Mouse (Mus musculus): Measurements from ENCODE around the gene B3gat2. TPM values are rescaled to one million over a fixed set of nuclear protein-coding genes. Genes with fewer than 3 reads are reported as not detected.

The B3gat2 gene
- 10 to 100 TPM; 13.4 to 14.3 TPM for total RNA-seq (2021)

DNA sequence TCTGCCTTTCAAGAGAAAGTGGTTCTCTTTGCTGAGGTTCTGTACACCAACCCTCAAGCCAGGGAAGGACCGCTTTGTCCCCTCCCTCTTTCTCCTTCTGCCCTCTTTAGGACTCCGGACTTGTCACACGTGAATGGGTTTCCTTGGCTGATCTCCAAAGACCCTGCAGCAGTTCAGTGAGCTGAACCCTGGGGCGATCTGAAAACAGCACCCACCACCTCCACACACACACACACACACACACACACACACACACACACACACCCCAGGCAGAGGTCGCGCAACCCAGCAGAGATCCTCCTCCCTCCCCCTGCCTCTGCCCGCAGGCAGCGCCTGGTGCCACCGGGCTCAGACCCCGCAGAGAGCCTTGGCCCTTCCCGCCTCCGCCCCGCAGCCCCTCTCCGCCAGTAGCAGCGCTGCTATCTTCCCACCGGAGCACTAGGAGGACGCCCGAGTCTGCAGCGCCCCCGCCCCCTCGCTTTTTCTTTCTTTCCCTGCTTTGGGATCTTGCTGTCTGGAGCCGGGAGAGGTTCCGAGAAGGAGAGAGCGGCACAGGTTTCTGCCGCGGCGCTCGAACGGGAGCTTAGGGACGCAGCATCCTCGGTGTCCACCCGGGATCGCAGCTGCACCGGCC is at the start of gene B3gat2:
TSS of gene B3gat2 (plus strand) at position 252 of the 634 bp plus-strand sequence.
- peak; percentile 25 to 26 for DNase-seq

DNA sequence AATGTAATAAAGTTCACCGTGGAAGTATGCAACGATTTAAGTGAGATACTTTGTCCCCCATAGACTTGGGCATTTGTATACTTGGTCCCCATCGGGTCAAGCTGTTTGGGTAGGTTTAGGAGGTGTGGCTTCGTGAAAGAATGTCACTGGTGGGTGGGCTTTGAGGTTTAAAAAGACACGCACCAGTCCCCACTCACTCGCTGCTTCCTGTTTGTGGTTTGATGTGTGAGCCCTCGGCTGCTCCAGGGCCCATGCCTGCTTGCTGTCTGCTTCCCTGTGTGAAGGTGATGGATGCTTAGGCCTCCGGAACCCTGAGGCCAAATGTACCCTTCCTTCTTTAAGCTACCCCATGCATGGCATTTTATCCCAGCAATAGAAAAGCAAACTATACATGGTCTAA is 41.2 kb upstream of the B3gat2 start:
- DNase-seq: no peak

DNA sequence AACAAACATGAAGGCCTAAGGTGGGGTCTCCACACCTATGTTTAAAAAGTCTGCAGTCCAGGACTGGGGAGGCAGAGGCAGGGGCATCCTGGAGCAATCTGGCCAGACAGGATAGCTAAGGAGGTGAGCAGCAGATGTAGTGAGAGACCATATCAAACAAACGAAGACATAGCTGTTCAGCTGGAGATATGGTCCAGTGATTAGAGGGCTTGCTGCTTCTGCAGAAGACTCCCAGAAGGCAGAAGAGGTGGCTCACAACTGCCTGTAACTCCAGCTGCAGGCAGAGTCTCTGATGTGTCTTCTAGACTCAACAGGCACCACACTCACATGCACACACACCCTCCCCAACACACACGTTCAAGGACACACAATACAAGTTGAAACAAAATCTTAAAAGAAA is 40.5 kb upstream of the B3gat2 start:
- DNase-seq: no peak

DNA sequence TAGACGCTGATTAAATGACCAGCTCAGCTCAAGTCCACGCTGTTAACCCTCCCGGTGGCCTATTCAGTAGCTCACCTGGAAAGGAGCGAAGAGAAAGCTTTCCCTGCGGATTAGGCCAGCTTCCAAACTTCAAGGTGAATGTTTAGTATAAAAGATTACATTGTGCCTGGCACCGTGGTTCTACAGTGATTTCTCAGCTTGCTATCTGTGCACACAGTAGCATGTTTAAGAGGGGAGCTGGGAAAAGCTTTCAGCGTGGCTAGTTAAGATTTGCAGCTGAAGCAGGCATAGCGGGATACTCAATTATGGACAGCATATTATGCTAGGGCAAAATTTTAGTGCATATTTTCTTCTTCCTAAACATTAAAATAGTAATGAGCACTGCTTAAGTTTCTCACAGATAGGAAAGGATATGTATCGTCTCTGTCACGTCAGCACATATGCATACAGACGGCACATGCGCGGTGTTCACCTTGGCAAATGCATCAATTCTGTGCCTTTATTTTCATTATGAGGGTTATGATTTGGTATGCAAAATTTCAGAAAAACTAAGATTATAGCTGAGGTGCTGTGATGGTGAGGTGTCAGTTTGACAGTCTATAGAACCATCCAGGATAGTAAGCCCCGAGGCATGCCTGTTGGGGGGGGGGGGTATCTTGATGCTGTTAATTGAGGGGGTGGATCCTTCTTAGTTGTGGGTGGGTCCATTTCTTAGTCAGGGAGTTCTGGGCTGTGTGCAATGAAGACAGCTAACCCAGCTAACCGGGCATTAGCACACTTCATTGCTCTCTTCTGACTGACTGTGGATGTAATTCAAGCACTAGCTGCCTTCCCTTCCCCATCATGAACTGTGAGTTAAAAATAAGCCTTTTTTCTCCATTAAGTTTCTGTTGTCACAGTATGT is 38.8 kb upstream of the B3gat2 start:
- DNase-seq: no peak

DNA sequence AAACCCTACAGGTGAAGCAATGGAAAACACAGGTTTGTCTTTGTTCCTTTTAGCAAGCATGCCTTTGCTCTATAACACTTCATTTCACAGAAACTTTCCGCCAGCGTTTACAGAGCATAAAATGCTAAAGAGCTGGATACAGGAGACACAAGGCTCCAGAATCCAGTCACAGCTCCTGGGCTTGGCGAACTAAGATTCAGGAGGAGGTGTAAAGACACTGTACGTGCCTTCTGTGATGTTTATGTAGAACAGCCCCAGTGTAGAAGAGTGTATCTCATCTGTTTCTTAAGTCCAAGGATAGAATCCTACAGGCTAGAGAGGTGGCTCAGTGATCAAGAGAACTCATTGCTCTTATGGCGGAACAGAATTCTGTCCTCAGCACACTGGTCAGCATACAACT is 30.2 kb upstream of the B3gat2 start:
- DNase-seq: no peak

DNA sequence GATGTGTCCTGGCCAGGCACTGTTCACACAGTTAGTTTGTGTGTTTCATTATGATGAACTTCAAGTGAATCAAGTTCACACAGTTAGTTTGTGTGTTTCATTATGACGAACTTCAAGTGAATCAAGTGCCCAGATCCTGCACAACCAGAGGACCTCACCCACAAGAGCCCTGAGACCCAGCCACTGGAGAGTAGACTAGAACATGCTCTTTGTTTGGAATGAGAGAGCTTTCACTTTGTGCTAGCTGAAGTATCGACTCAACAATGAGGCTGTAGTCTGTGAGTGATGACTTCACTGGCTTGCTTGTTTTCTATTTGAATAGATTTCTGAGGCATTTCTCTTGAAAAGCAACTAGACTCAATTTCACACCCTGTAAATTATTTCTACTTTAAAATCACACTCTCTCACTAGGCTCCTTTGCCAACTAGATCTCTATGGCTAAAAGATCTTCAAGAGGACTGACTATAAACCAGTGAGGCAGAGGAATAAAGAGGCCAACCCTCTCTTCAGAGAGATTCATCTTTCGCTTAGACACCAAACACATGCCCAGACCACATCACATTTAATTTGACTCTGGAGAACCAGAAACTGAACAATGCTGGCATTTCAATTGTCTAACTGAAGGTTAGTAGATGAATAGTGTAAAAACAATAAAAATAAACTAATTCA is 10.6 kb upstream of the B3gat2 start:
- DNase-seq: no peak

DNA sequence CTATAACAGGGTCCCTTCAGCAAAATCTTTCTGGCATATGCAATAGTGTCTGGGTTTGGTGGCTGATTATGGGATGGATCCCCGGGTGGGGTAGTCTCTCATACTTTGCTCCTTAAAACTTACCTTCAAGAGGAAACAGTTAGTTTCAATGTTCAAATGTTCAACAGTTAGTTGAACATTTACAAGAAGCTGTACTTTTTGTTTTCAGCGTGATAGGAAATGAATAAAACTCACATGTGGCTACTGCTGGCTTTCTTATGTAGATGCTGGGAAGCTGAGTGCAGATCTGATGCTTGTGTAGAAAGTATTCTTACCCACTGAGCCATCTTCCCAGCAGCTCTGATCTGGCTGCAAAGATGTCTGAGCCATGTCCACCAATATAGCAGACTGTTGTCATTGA is 8.5 kb upstream of the B3gat2 start:
- no peak for DNase-seq

DNA sequence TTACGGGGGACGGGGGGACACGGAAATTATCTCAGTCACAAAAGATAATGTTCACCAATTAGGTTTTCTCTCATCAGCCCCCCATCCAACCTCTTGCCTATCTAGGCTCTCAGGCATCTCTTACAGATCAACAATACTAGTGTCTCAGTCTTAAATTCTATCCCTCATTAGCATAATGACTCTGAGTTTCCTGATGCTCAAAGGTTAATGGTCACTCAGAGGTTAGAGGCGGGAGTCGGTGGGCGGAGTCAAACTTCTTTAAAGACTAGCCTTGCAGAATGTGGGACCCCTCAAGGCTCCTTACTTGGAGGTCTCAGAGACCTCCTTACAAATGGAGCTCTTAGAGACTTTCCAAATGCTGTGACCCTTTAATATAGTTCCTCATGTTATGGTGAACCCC is 8.0 kb upstream of the B3gat2 start:
- DNase-seq: no peak

DNA sequence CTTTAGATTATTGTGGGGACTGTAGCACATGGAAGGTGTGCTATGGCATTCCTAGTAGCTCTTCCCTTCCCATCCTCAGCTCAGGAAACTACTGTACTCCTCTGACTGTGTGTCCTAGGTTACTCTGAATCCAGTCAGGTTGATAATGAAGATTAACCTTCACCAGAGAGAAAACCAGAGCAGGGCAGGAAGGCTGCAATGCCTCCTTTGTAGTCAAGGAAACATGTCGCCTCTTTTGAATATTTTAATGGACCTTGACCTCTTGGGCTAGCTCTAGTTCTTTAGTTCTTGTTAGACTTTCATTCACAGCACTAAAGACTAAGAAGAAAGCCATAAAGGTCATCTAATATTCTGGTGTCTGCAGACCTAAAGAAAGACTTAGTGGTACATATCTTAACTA is 7.2 kb upstream of the B3gat2 start:
- DNase-seq: no peak

DNA sequence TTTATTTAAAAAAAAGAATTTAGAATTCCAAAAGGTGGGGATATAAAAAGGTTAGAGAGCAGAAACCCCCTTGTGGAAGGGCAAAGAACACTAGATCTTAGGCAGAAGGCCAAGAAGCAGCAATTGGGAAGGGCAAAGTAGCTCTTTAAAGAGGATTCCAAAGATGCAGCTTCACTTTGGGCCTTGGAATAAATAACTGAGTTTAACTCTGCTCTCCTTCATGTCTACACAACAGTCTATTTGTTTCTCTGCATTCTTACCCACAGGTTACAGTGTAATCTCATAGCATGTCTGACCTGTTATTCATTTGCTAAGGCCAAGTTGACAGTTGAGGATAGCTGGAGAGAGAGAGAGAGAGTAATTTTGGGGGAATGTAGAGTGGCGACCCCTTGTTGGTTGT is 6.6 kb upstream of the B3gat2 start:
- DNase-seq: no peak

DNA sequence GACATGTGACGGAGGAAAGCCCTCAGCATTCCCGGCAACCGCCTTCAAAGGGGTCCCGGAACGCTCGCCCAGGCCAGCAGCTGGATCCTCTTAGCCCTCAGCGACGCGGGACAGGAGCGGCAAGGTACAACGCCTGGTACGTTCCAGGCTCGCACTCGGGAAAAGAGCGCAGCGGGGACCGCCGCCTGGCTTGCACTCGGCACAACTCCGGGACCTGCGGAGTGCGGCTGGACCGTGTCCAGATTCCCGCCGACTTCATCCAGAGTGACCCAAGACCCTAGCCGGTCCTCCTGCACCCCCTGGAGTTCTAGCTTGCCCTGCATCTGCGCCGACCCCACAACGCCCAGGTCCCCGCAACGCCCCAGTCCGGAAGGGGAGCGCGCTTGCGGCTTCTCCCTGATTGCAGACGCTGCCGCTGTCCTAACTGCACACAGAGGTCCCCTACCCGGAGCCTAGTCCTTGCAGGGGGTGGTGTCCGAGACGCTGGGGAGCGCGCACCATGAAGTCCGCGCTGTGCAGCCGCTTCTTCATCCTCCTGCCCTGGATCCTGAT is 659 bp downstream of the B3gat2 start:
- DNase-seq: peak; percentile 32 to 46

DNA sequence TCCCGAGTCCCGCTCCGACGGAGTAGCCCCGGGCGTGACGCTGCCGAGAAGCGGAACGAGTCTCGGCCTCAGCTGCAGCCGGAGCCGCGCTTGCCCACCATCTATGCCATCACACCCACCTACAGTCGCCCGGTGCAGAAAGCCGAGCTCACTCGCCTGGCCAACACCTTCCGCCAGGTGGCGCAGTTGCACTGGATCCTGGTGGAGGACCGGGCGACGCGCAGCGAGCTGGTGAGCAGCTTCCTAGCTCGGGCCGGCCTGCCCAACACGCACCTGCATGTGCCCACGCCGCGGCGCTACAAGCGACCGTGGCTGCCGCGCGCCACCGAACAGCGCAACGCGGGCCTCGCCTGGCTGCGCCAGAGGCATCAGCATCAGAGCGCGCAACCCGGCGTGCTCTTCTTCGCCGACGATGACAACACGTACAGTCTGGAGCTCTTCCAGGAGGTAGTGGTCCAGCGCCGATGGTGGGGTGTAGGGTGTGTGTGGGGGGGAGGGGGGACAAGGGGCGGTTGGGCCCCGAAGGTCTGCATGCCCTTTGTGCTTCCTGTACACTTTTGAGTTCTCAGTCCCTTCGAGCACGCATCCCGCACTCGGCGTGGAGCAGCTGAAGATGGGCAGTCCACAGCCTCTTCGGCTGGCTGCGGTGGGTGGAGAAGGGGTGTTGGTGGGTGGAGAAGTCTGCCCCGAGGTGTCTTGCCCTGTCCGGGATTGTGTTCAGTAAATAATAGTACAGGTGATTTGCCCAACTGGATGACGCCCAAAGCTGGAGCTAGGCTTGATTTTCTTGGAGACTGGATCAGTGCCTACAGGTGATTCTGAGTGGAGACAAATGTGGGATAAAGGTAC is 1.5 kb downstream of the B3gat2 start:
- DNase-seq: peak; percentile 93

DNA sequence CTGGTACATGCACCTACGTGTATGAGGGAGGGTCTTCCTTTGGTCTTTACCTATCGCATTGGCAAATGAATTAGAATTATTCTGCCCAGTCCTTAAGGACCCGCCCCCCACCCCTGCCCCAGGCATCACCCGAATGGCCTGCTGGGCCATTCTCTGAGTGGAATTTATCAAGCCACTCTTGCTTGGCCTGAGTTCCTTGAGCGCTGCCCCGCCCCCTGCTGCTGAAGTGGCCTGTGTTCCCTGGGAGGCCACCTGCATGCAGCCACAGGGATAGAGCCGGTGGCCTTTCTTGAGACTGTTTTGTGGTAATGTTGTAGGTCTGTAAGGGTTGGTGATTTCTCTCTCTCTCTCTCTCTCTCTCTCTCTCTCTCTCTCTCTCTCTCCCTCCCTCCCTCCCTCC is 2.2 kb downstream of the B3gat2 start:
- no peak for DNase-seq

DNA sequence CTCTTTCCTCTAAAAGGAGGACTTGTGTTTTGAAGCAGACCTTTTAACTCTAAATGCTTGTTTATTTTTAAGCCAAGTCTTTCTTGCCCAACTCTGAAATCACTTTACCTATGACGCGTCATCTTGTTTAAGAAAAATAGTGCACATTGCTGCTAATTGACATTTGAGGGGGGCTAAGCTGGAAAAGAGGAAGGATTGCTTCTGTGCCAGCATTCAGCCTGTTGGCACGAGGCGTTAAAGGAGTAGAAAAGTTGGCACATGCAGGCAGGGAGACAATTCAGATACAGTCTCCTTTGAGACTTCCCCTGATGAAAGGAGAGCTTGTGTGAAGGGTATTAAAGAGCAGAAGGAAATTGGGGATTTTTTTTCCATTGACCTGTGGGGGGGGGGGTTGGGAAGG is 3.2 kb downstream of the B3gat2 start:
- DNase-seq: peak in 1 of 2 experiments; percentile 18

DNA sequence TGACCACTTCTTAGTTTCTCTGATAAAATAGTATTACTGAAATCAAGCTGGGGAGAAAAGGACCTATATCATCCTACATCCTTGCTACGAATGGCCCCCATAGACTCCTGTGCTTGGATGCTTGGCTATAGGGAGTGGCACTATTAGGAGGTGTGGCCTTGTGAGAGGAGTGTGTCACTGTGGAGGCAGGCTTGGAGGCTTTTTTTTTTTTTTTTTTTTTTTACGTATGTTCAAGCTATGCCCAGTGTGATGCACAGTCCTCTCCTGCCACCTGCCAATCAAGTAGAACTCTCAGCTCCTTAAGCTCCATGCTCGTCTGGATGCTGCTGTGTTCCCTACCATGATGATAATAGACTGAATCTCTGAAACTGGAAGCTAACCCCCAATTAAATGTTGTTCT is 11.5 kb downstream of the B3gat2 start:
- no peak for DNase-seq

DNA sequence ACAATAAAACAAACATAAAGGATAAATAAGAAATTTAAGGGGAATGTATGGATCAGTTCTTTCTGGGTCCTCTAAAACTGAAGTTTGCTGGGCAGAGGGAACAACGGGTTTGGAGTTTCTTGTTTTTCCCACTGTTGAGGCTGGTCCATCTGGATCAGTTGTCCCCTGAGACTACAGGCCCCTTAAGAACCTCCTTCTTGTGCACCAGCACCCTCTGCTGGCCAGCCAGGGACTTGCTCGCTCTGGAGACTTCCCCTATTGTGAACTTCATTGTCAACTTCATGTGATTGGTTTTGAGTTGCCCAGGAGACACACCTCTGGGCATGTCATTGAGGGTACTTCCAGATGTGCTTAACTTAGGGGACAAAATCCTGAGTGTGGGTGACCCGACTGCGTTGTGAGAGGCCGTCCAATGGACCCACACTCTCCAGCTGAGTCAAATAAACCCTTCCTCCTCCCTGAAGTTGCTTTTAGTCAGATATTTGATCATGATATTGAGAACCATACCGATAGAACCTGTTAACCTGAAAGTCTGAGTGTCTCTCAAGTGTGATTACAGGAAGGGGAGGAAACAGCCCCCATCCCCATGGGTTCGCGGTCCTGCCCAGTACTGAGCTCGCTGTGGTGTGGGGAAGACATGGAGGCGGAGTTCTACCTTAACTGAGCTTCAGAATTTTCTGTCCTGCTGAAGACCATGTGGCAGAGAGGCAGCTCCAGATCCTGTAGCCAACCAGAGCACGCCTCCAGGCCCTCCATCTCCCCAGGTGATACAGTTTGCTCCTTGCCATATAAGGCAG is 31.4 kb downstream of the B3gat2 start:
- peak; percentile 54 to 72 for DNase-seq

DNA sequence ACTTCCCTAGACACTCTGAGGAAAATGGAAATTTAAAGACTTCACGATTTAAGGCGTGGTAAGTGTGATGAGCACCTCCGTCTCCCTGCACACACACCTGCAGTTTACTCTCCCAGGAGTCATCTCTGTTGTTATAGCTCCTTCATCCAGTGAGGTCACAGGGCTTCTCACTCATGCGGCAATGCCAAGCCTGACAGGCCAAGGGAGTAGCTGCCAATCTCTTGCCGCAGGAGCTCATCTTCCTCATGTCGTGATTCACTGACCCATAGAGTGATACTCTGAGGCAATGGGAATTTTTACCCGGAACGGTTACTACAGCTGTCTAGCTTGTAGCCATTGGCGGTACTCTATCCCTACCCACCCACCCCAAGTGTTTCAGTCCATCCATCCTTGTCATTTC is 36.8 kb downstream of the B3gat2 start:
- no peak for DNase-seq

DNA sequence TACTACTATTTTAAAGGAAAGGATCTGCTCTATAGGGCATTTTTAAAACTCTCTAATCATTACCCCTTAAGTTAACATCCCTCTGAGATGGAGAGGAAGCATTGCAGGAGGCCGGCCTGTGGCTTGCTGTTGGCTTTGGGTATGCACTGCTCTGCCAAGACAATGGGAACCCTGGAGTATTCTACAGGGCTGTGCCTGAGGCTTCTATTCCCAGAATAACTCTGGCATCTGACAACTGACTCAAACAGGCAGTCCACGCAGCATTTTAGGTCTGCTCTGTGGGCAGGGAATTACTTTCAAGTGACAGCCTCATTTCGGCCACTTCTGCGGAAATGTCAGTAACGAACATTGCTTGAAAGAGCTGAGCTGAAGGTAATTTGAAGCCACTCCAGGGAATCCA is 60.1 kb downstream of the B3gat2 start:
- no peak for DNase-seq

DNA sequence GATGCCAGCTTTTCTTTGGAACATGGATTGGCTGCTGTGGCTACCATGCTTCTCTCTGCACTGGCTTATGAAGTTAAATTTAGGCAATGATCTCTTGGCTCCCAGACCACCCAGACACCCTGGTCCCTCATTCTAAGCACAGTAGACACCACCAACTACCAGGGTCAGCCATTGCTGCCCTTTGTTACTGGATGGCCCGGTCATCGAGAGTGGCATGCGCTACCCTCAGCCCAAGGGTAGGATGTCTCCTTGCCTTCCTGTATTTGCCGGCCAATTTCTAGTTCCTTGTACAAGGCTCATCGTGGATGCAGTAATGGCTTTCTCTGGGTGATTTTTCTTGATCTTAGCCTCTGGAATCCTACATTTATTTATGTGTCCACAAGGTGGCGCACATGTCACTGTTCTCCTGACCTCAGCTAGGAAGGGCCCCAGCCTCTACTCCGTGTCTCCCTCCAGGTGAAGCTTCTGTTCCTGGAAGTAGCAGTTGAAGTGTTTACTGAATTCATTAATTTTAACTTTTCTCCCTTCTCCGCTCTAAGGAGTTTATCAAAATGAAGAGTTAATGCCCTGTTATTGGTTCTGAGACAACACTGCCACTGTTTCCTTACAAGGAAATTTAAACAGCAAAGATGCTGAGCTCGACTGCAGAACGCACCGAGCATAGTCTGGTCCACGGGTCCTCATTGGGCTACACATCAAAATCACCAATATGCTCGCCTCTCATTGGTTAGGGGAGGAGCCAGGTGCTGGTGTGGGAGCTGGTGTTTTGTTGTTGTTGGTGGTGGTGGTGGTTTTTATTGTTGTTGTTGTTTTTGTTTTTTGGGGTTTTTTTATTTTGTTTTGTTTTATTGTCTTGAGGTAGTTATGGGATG is 65.6 kb downstream of the B3gat2 start:
- peak in 1 of 2 experiments; percentile 39 for DNase-seq

DNA sequence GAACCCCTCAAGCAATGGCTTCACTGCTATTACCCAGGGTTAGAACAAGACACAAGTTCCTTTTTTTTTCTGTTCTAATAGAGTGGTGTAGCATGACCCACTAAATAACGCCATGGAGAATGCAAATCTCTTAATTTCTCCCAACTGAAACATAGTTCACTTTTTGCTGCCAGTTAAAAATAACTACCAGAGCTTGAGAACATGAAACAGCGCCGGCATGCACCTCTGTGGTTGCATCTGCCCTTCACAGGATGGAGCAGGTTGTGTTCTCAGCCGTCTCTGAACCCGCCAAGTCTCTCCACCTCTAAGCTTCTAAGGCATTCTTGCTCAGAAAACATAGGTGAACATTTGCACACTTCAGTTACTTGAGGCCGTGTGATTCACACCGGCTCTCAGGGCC is 72.7 kb downstream of the B3gat2 start:
- DNase-seq: no peak

Measured in layer of hippocampus, postnatal 36 days (tissue).